Mouse (Mus musculus): ENCODE results near the gene Tff3.

Gene Tff3

GRCm38 (mm10) chr17:31129452-31129851 lies at the start of gene Tff3:
Gene Tff3, minus strand, starts transcription at chr17:31129646.
- no peak for DNase-seq (ENCODE audit: extremely low read depth, low read depth)

GRCm38 (mm10) chr17:31176321-31176720 lies 46.9 kb upstream of the Tff3 start:
- no peak for DNase-seq (ENCODE audit: extremely low read depth, low read depth)

DNA sequence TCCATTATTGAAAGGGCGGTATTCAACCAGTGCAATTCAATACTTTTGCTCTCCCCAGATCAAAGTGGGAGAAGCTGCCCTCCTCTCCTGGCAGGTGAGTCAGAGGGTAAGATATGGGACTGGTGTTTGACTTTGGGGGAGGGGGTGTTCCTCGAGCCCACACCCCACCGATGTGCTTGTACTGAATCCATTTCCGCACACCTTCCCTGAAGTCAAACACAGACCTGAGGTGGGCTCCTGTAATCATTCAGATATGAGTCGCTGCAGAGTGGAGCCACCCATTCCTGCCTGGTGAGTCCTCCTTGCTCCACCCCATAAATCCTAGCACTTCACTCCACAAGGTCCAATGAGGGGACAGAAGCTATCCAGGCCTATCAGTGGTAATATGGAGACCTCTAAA lies 40.4 kb upstream of the Tff3 start:
- DNase-seq (ENCODE audit: extremely low read depth, low read depth): no peak

DNA sequence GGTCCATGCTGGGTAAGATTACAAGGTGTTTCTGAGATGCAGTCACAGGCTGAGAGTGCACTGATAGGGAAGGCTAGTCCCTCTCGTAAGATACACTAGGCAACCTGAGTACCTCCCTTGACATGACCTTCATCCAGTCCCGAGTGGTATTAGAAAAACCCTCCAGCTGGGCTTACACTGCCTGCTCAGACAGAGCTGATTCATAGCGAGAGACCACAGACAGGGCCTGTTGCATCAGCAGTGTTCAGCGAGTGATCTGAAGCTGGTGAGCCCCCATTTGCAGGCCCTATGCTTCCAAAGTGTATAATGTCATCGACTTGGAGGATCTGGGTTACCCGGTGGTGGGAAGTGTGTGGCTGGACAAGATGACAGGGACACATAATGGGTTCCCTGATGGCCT lies 35.7 kb upstream of the Tff3 start, which contains the start of gene Tff1:
Tff1 (minus strand) TSS at position 151 of the 400 bp plus-strand sequence.
- no peak for DNase-seq (ENCODE audit: extremely low read depth, low read depth)

GRCm38 (mm10) chr17:31163821-31164220 lies 34.4 kb upstream of the Tff3 start:
- DNase-seq (ENCODE audit: extremely low read depth, low read depth): no peak

DNA sequence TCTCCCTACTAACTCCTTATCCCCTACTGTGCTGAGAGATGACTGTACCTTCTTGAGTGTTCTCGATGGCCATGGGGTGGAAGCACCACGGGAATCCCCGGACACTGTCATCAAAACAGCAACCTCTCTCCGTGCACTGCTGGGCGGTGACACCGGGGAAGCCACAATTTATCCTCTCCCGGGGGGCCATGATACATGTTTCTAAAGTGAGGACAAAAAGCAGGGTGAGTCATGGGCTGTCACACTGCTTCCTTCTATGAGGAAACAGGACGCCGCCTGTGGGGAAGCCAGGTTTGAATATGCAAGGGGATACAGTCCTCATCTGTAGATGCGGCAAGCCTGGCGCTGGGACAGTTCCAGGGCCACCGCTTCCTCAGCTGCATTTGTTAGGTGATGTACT lies 33.2 kb upstream of the Tff3 start:
- no peak for DNase-seq (ENCODE audit: extremely low read depth, low read depth)

- no peak for DNase-seq (ENCODE audit: extremely low read depth, low read depth)
Measured at GRCm38 (mm10) chr17:31160291-31160690, 30.8 kb upstream of the Tff3 start.

GRCm38 (mm10) chr17:31157921-31158320 lies 28.5 kb upstream of the Tff3 start:
- no peak for DNase-seq (ENCODE audit: extremely low read depth, low read depth)

- no peak for DNase-seq (ENCODE audit: extremely low read depth, low read depth)
Measured at GRCm38 (mm10) chr17:31153785-31154184, 24.3 kb upstream of the Tff3 start.

DNA sequence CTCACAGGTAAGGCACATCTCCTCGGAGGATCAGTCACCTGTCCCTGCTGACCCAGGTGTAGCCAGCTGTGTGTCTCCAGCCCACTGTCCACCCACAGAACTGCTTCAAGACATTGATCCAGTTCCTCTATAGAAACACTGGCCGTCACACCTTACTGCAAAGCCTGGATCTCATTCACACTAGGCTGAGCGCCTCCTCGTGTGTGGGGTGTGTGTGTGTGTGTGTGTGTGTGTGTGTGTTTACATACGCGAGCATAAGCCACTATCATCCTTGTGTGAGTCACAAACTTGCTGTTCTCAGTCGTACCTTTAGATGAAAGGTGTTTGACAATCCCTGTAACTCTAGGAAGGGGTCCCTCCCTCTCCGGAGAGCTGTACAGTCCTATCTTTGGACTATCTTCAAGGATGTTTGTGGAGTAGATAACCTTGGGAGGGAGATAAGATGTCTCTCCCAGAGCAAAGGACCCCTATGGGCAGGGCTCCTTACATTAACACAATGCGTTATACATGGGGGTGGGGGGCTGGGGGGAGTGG lies 23.6 kb upstream of the Tff3 start:
- DNase-seq (ENCODE audit: extremely low read depth, low read depth): no peak

- no peak for DNase-seq (ENCODE audit: extremely low read depth, low read depth)
Measured at GRCm38 (mm10) chr17:31152512-31152911, 23.1 kb upstream of the Tff3 start.

DNA sequence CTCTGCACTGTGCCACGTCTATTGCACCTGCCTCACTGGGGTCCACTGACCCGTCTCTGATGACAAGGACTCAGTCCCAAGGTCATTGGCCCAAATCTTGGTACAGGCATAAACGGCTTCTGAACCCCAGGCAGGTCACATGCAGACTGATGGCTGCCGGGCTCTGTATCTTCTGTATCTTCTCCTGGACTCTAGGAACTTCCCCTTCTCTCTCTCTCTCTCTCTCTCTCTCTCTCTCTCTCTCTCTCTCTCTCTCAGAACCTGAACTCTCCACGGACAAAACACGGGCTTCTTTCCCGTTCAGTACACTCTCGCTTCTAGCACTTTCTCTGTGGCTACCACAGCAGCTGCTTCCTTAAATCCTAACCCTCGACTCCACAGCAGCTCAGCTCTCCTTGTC lies 16.6 kb upstream of the Tff3 start:
- DNase-seq (ENCODE audit: extremely low read depth, low read depth): no peak

DNA sequence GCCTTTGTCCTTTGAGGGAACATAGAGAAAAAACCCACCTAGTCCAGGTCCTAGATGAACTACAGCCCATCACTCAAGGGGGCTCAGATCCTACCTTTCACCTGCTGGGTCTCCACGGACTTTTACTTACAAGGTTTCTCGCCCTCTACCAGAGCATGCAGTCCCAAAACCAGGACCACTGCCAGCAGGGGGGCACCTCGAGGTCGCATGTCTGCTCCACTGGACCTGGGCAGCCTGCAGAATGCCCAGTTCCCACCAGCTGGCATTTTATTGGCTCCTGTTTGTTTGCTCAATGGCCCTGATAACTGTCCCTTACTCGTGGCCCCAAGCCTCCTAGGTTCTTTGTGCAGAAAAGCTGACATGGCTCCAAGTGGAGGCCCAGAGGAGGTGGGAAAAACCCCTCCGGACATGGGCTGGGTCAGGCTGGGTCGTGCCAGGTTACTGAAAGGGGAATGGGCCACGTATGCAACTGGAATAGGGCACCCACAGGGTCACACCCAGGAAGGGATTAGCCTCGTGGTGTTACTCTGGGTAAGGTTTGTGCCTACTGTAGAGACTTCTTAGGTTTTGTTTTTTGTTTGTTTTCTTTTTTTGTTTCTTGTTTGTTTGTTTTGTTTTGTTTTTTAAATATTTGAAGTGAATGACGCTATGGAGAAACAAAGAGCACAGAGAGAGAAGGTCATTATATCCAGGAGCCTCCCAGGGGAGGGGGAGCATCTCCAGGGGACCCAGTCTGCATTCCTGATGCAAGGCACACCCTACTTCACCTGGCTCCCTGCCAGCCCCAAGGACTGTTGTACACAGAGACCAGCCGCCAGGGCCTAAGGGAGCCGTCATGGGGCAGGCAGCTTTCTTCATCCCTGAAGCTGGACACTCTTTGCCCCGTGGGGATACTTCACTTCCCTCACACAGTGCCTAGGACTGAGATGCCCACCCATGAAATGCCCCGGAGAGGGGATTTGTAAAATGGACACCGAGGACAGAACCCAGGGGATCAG lies 14.9 kb upstream of the Tff3 start, which contains the start of gene Tff2:
Tff2 (minus strand) TSS at position 243 of the 998 bp plus-strand sequence.
- no peak for DNase-seq (ENCODE audit: extremely low read depth, low read depth)

- DNase-seq (ENCODE audit: extremely low read depth, low read depth): no peak
Measured at GRCm38 (mm10) chr17:31142116-31142515, 12.7 kb upstream of the Tff3 start.

GRCm38 (mm10) chr17:31138398-31138797 lies 9.0 kb upstream of the Tff3 start:
- peak; percentile 22 for DNase-seq (ENCODE audit: extremely low read depth, low read depth)

DNA sequence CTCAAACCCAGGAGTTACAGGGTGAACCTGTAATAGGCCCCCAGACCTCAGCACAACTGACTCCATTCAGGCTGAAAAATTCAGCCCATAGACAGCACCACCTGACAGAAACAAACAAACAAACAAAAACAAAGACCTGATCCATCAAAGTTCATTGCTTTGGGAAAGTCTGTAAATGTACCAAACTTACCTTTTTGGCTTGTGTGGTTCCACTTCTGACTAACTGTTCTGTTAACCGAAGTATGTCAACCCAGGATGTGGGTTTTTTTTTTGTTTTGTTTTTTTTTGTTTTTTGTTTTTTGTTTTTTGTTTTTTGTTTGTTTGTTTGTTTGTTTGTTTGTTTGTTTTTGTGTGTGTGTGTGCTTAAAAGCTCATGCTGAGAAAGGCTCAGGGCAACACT lies 7.4 kb upstream of the Tff3 start:
- DNase-seq (ENCODE audit: extremely low read depth, low read depth): no peak

DNA sequence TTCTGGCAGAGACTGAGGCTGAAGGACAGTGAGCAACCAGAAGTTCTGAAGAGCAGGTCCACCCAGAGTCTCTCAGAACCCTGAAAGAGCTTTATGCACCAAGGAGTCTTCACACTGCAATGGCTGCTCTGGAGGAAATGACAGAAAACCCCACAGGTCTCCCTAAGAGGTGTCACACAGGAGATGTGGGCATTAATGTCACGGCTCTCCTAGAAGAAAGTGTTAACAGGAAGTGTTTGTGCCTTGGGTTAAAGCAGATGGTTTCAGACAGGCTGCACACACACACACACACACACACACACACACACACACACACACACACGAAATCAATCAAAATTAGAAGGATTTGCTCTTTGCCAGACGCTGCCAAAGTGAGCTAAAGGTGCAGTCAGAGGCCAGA lies 6.8 kb upstream of the Tff3 start:
- no peak for DNase-seq (ENCODE audit: extremely low read depth, low read depth)

DNA sequence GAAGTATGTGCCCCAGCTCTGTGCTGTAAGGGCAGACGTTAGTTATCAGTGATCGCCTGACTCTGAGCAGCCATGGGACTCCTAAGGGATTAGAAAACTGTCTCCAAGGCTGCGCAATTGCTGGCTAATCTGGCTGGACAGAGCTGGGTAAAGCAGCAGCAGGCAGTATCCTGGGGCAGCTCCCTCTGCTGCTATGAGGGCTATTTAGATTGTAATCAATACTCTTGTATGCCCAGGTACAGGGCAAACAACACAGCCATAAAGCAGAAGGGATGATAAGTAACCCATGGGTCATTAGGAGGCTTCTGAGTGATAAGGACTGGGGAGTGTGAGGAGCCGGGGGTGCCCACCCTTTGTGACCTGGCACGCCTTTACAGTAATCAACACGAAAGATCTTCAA lies 5.5 kb upstream of the Tff3 start:
- DNase-seq (ENCODE audit: extremely low read depth, low read depth): no peak

DNA sequence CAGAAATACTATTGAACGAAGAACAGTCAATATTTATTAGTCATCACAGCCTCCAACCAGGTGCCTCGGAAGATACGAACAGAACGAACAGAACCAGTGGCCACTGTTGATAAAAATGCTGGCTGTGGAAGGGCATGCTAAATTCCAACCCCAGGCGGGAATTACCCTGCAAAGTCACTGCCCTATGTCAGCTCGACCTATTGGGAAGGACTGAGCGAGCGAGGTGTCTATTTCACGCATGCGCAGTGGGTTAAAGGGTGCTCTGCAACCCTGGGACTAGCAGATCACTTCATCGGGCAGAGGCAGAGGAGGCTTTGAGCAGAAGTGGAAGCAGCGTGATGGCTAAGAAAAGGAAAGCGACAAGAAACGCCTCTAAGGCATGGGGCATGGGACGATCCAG lies 4.3 kb upstream of the Tff3 start:
- DNase-seq (ENCODE audit: extremely low read depth, low read depth): no peak

DNA sequence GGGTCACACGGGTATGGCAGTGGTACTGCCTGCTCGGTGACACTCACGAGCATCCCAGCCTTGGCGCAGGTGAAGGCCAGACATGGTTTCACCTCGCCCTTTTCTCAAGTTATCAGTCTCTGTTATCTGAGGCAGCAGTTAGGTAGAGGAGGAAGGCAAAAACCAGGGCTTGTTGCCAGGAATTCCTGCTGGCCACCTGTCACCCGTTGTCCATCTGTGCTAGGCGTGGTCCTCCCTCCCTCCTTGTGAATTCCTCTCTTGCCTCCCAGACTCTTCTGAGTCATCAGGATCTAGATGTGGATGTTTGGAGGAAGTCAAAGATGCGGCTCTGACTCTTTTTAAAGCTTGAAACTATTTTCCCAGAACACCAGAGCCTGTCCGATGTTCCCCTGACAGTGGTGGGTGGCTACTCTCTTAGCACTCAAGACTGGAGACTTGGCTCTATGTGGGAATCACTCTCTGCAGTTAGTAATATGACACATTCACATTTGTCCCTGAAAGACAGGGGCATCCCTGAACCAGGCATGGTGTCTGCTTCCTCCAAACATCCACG lies 1.9 kb upstream of the Tff3 start:
- DNase-seq (ENCODE audit: extremely low read depth, low read depth): no peak

GRCm38 (mm10) chr17:31128708-31129318 lies 633 bp downstream of the Tff3 start:
- DNase-seq (ENCODE audit: extremely low read depth, low read depth): no peak

Measured in MEL-GATA-1-ER (cell line).